1 mouse cellular context compared by ENCODE assay signal in genomic region chr16:97819532-97819931, GRCm38 (mm10).
TF ChIP-seq lines count a peak whose summit lies in the region.

No protein-coding gene starts in this region.

TF ChIP-seq in CH12.LX, 34 proteins besides CTCF, POLR2A, EP300 and RAD21 (continued from another document):
- TF ChIP-seq ELF1 (IDR thresholded peaks at IDR 0.05; ENCODE audit: low read depth, low read length) (peak; percentile 55), ZKSCAN1 (IDR thresholded peaks at IDR 0.05; ENCODE audit: borderline replicate concordance, low read depth, low read length) (no peak), ZC3H11A (IDR thresholded peaks at IDR 0.05; ENCODE audit: low read depth, low read length) (no peak), UBTF (IDR thresholded peaks at IDR 0.05; ENCODE audit: low read depth, low read length) (no peak), MAFK (IDR thresholded peaks at IDR 0.05; ENCODE audit: insufficient replicate concordance, low read length) (0 out of 2 replicates have a peak, but pooled peaks have one; percentile 8), E2F4 (IDR thresholded peaks at IDR 0.05; ENCODE audit: insufficient replicate concordance, low read depth, low read length) (no peak), NELFE (IDR thresholded peaks at IDR 0.05; ENCODE audit: low read depth, low read length) (no peak), ZMIZ1 (IDR thresholded peaks at IDR 0.05; ENCODE audit: low read depth, low read length) (no peak), JUN (IDR thresholded peaks at IDR 0.05; ENCODE audit: insufficient read depth, low read depth, low read length) (no peak), JUND (conservative IDR thresholded peaks at IDR 0.05; ENCODE audit: low read depth, low read length) (no peak), CHD2 (IDR thresholded peaks at IDR 0.05; ENCODE audit: low read length) (no peak), USF1 (IDR thresholded peaks at IDR 0.05; ENCODE audit: low read depth, low read length) (no peak), POLR2AphosphoS2 (IDR thresholded peaks at IDR 0.05; ENCODE audit: low read depth, low read length) (no peak), MXI1 (IDR thresholded peaks at IDR 0.05; ENCODE audit: low read depth, low read length) (no peak), TCF12 (IDR thresholded peaks at IDR 0.05; ENCODE audit: low read depth, low read length) (no peak), HCFC1 (IDR thresholded peaks at IDR 0.05; ENCODE audit: low read depth, low read length) (no peak), SMC3 (IDR thresholded peaks at IDR 0.05; ENCODE audit: low read depth, low read length) (no peak), CHD1 (IDR thresholded peaks at IDR 0.05; ENCODE audit: low read depth, low read length) (no peak), MAX (IDR thresholded peaks at IDR 0.05; ENCODE audit: low read length) (no peak), ETS1 (conservative IDR thresholded peaks at IDR 0.05; ENCODE audit: low read depth, low read length) (peak; percentile 36; the same call in 1 of the 2 replicates), NRF1 (IDR thresholded peaks at IDR 0.05; ENCODE audit: low read depth, low read length) (no peak), MEF2A (IDR thresholded peaks at IDR 0.05; ENCODE audit: borderline replicate concordance, low read depth, low read length) (no peak), RCOR1 (conservative IDR thresholded peaks at IDR 0.05; ENCODE audit: low read depth, low read length) (no peak), GABPA (IDR thresholded peaks at IDR 0.05; ENCODE audit: insufficient replicate concordance, low read depth, low read length) (no peak), KAT2A (IDR thresholded peaks at IDR 0.05; ENCODE audit: insufficient replicate concordance, low read length) (no peak), USF2 (conservative IDR thresholded peaks at IDR 0.05; ENCODE audit: low read depth, low read length) (no peak), TBP (conservative IDR thresholded peaks at IDR 0.05; ENCODE audit: low read depth, low read length) (no peak)
